Mouse (Mus musculus): ENCODE results near the gene Nfatc2ip. TPM values are rescaled to one million over a fixed set of nuclear protein-coding genes. Genes with fewer than 3 reads are reported as not detected.
"Not testable (repeated sequence)": the region's sequence is repeated elsewhere in the genome, so short reads cannot be mapped to it uniquely, and the experiment has no call there.

Nfatc2ip gene
- total and polyA plus RNA-seq, 2 experiments, result 1.3 to 2.8 TPM

GRCm38 (mm10) chr7:126408686-126409085, 12.1 kb upstream of the Nfatc2ip start:
- Histone ChIP-seq H3K36me3 (ENCODE audit: control insufficient read depth, insufficient read depth, low read length) (no peaks in the 10 kb centered on the region), H3K27me3 (ENCODE audit: control insufficient read depth, insufficient read depth, low read length) (no peaks in the 10 kb centered on the region), H3K9ac (ENCODE audit: low read depth, low read length) (no peak overlapping the region), H3K4me1 (ENCODE audit: control insufficient read depth, insufficient read depth, low read length) (no peaks in the 10 kb centered on the region), H3K4me3 (ENCODE audit: insufficient read depth, low read depth, low read length) (no peak overlapping the region), H3K79me2 (ENCODE audit: control insufficient read depth, insufficient read depth, low read length) (no peaks in the 10 kb centered on the region), H3K27ac (replicated peaks; ENCODE audit: insufficient read depth, low read depth, low read length) (no peak overlapping the region)
- WGBS, result 79% methylated on average over 2 of the region's 2 CpGs
- no peak for DNase-seq (ENCODE audit: extremely low read depth, low read depth, low spot score)
- TF ChIP-seq POLR2A (IDR thresholded peaks at IDR 0.05; ENCODE audit: extremely low read depth, insufficient read depth, low read length) (no peak), CTCF (IDR thresholded peaks at IDR 0.05; ENCODE audit: low read depth, low read length) (no peak)

- not testable (repeated sequence) for H3K36me3 ChIP-seq (ENCODE audit: control insufficient read depth, insufficient read depth, low read length); H3K27me3 ChIP-seq (ENCODE audit: control insufficient read depth, insufficient read depth, low read length); H3K79me2 ChIP-seq (ENCODE audit: control insufficient read depth, insufficient read depth, low read length); H3K4me3 ChIP-seq (ENCODE audit: insufficient read depth, low read depth, low read length); H3K9ac ChIP-seq (ENCODE audit: low read depth, low read length); DNase-seq (ENCODE audit: extremely low read depth, low read depth, low spot score); H3K4me1 ChIP-seq (ENCODE audit: control insufficient read depth, insufficient read depth, low read length); H3K27ac ChIP-seq (replicated peaks; ENCODE audit: insufficient read depth, low read depth, low read length)
- 68% methylated on average over 8 of the region's 8 CpGs for WGBS
Measured at GRCm38 (mm10) chr7:126402518-126402917, 6.0 kb upstream of the Nfatc2ip start.

DNA sequence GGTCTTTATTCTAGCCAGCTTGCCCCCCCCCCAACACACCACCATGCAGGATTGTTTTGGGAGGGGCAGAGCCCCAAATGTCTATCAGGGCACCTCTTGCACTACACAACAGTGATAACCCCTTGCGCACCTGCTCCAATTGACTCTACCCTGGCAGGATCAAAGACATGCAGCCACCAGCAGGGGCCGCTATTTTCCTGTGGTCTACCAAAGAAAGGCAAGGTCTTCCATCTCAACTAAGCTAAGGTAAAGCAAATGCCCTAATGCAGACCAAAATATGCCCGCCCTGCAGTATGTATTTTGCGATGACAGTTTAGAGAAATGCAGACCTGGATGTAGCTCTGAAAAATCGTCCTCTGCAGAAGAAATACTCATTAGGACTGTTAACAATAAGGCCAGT, 3.0 kb upstream of the Nfatc2ip start:
- DNase-seq (ENCODE audit: extremely low read depth, low read depth, low spot score), result peak; percentile 56
- Histone ChIP-seq H3K79me2 (ENCODE audit: control insufficient read depth, insufficient read depth, low read length) (peaks cover 3% of the 10 kb centered on the region; the same call in 1 of the 2 replicates), H3K9ac (ENCODE audit: low read depth, low read length) (no peak overlapping the region), H3K4me3 (ENCODE audit: insufficient read depth, low read depth, low read length) (no peak overlapping the region), H3K4me1 (ENCODE audit: control insufficient read depth, insufficient read depth, low read length) (peaks cover 5% of the 10 kb centered on the region), H3K27me3 (ENCODE audit: control insufficient read depth, insufficient read depth, low read length) (no peaks in the 10 kb centered on the region), H3K27ac (replicated peaks; ENCODE audit: insufficient read depth, low read depth, low read length) (no peak overlapping the region), H3K36me3 (ENCODE audit: control insufficient read depth, insufficient read depth, low read length) (no peaks in the 10 kb centered on the region)
- TF ChIP-seq CTCF (IDR thresholded peaks at IDR 0.05; ENCODE audit: low read depth, low read length) (peak; percentile 83), POLR2A (IDR thresholded peaks at IDR 0.05; ENCODE audit: extremely low read depth, insufficient read depth, low read length) (no peak)
- WGBS, result 8% methylated on average over 5 of the region's 5 CpGs

DNA sequence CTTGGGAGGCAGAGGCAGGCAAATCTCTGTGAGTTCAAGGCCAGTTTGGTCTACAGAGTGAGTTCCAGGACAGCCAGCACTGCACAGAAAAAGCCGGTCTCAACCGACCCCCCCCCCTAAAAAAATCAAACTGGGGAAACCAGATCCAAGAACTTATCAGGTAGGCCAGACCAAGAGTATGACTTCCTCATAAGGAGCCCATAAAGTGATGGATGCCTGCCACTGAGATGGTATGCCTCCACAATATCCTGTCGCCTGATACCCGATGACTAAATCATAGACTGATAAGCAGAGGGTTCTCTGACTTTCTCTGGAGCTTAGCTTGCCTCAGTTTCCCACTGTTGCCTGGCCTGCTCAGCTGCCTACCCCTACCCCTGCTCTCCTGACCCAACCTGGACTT, 1.3 kb upstream of the Nfatc2ip start:
- Histone ChIP-seq H3K27me3 (ENCODE audit: control insufficient read depth, insufficient read depth, low read length) (no peaks in the 10 kb centered on the region), H3K79me2 (ENCODE audit: control insufficient read depth, insufficient read depth, low read length) (peaks cover 3% of the 10 kb centered on the region; the same call in 1 of the 2 replicates), H3K9ac (ENCODE audit: low read depth, low read length) (no peak overlapping the region), H3K4me1 (ENCODE audit: control insufficient read depth, insufficient read depth, low read length) (peaks cover 5% of the 10 kb centered on the region), H3K4me3 (ENCODE audit: insufficient read depth, low read depth, low read length) (no peak overlapping the region), H3K27ac (replicated peaks; ENCODE audit: insufficient read depth, low read depth, low read length) (no peak overlapping the region), H3K36me3 (ENCODE audit: control insufficient read depth, insufficient read depth, low read length) (no peaks in the 10 kb centered on the region)
- TF ChIP-seq POLR2A (IDR thresholded peaks at IDR 0.05; ENCODE audit: extremely low read depth, insufficient read depth, low read length), result no peak
- DNase-seq (ENCODE audit: extremely low read depth, low read depth, low spot score), result no peak
- WGBS, result 86% methylated on average over 4 of the region's 4 CpGs

GRCm38 (mm10) chr7:126397221-126397620, 684 bp upstream of the Nfatc2ip start:
- no peak overlapping the region for H3K4me3 ChIP-seq (ENCODE audit: insufficient read depth, low read depth, low read length)
- TF ChIP-seq POLR2A (IDR thresholded peaks at IDR 0.05; ENCODE audit: extremely low read depth, insufficient read depth, low read length), result no peak
- no peak for TF ChIP-seq CTCF (IDR thresholded peaks at IDR 0.05; ENCODE audit: low read depth, low read length)
- no peaks in the 10 kb centered on the region for H3K36me3 ChIP-seq (ENCODE audit: control insufficient read depth, insufficient read depth, low read length)
- H3K79me2 ChIP-seq (ENCODE audit: control insufficient read depth, insufficient read depth, low read length), result peaks cover 3% of the 10 kb centered on the region; the same call in 1 of the 2 replicates
- no peak overlapping the region for H3K27ac ChIP-seq (replicated peaks; ENCODE audit: insufficient read depth, low read depth, low read length)
- no peaks in the 10 kb centered on the region for H3K27me3 ChIP-seq (ENCODE audit: control insufficient read depth, insufficient read depth, low read length)
- H3K4me1 ChIP-seq (ENCODE audit: control insufficient read depth, insufficient read depth, low read length), result peaks cover 5% of the 10 kb centered on the region
- 48% methylated on average over 6 of the region's 6 CpGs for WGBS
- DNase-seq (ENCODE audit: extremely low read depth, low read depth, low spot score), result no peak
- no peak overlapping the region for H3K9ac ChIP-seq (ENCODE audit: low read depth, low read length)

DNA sequence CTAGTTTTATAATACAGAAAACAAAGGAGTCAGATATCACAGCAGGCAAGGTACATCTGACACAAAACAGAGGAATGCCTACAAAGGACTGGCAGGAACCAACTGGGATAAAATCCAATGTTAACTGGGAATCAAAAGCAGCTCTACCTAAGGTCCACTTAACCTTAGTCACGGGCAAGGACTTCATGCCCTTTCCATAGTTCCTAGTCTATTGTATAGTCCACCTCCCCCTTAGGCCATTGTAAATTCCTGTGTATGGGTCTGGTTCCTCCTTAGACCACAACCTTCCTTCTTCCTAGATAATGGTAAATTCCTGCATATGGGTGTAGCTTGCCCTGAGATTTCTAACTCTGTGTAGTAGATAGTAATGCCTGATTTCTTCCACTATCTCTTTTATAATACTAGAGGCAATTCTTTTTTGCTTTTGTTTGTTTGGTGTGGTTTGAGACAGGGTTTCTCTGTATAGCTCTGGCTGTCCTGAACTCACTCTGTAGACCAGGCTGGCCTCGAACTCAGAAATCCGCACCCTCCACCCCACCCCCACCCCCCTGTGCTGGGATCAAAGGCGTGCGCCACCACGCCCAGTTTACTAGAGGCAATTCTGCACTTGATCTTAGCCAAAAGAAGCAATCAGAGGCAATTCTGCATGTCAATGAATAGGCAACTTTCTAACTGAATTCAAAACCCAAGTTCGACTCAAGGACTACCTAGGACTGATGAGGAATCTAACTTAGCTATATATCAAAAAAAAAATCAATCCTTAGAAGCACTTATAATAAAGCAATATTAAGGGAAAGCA, 4.3 kb downstream of the Nfatc2ip start:
- not testable (repeated sequence) for H3K79me2 ChIP-seq (ENCODE audit: control insufficient read depth, insufficient read depth, low read length); H3K27ac ChIP-seq (replicated peaks; ENCODE audit: insufficient read depth, low read depth, low read length); H3K4me1 ChIP-seq (ENCODE audit: control insufficient read depth, insufficient read depth, low read length); DNase-seq (ENCODE audit: extremely low read depth, low read depth, low spot score); H3K27me3 ChIP-seq (ENCODE audit: control insufficient read depth, insufficient read depth, low read length); H3K9ac ChIP-seq (ENCODE audit: low read depth, low read length); H3K4me3 ChIP-seq (ENCODE audit: insufficient read depth, low read depth, low read length)
- 96% methylated on average over 7 of the region's 7 CpGs for WGBS
- peaks cover 14% of the 10 kb centered on the region; the same call in 1 of the 2 replicates for H3K36me3 ChIP-seq (ENCODE audit: control insufficient read depth, insufficient read depth, low read length)
